Mouse (Mus musculus): ENCODE results near the gene Galntl5.

GRCm38 (mm10) chr5:25221604-25222003, 40.3 kb downstream of the Galntl5 start, which contains the start of gene Galnt11:
- TF ChIP-seq EP300 (optimal IDR thresholded peaks at IDR 0.05) = no peak
- no peak for TF ChIP-seq CTCF (IDR thresholded peaks at IDR 0.05; ENCODE audit: low read depth)

Data from stomach, postnatal 0 days (tissue).